Mouse (Mus musculus) T-cell, adult 2 months (primary cell): ENCODE measurements around the gene Asprv1.

Experiments
- DNase-seq: peaks from one replicate; pipeline ENCODE4 v3.0.0; 2022; ENCODE audit warnings: low spot score

Asprv1 gene

DNA sequence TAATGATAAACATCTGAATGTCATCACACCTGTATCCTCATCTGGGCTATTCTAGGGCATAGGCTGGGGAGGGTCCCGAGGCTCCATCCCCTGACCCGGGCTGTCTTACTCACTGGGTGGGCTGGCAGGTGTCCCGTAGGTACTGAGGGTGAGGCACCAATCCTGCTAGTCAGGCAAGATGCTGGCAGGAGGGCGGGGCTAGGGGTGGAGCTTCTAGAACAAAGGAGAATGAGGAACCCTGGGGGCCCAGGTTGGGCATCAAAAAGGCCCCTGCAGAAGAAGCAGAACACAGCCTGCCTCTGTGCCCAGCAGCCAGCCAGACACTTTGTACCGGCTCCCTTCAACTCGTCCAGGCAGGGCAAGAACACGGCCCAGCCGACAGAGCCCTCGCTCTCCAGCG lies at the start of gene Asprv1:
Gene Asprv1 (plus strand): TSS at position 219 of the 400 bp plus-strand sequence.
- no peak for DNase-seq

DNA sequence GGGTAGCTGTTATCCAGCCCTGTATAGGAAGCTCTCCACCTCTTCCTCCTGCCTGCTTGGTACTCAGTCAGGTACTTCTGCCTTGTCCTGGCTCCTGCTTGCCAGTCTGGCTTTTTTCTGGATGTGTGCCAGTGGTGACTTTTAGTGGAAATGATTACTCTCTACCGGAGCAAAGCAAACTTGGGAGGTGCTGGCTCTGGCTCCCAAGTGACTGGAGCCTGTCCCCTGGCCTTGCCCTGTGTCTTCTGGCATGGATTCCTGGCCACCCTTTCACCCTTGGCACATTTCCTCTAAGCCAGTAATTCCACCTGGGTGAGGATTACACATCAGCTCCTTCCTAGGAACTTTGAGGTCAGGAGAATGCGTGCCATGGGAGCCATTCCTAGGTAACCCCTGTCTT lies 49.6 kb upstream of the Asprv1 start:
- no peak for DNase-seq

DNA sequence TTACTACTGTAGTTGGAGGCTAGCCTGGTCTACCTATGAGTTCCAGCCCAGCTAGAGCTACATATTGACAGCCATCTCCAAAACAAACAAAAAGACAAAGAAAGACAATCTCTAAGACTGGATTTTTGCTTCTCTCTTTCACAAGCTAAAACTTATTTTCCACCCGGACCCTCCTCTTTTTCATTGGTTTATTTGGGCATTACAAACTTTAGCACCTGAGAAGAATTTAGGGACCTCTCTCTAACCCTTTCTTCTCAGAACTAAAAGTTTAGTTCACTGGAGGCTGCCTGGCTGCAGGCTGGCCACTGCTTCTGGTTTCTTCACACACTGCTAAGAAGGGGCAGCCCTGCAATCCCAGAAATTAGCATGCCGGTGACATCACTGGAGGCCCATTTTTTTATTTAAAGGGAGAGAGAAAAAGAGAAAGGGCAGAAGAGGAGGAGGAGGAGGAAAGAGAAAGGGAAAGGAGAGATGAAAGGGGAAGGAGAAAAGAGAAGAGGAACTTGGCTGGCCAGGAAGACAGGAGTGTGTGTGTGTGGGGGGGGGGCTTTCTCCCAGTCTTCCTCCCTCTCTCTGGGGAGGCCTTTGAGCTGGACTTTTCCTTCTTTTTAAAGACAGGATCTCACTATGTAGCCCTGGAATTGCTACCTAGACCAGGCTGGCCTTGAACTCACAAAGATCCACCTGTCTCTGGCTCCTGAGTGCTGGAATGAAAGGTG lies 48.7 kb upstream of the Asprv1 start:
- no peak for DNase-seq

DNA sequence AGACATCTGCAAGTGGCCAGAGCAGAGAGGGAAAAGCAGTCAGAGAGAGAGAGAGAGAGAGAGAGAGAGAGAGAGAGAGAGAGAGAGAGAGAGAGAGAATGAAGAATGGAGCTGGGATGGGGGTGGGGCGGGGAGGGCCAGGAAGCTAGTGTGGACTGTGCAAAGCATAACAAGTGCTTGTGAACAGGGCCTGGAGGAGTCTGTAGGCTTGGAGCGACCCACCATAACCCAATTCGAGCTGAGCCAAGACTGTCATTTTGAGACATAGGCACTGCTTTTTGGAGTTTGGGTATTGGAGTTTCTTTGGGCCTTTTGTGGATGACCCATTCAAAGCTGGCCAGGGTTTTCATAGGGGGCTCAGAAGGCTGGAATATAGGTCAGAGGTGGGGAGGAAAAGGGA lies 48.0 kb upstream of the Asprv1 start:
- no peak for DNase-seq

DNA sequence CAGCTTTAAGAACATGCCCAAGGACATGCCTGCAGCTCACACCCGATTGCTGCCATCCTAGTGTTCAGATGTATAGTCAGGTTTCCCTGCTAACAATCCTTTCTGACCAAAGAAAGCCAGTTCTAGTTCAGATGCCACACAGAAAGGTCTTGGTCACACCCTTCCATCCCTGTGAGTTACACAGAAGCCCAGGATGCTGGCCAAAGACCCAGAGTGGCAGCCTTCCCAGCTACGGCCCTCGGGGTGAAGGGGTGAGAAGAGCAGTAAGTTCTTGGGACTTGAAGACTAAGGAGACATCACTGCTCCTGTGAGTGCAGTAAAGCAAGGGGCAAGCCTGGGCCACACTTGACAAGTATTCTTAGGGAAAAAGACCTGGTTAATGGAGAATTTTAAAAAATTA lies 44.8 kb upstream of the Asprv1 start:
- DNase-seq: no peak

DNA sequence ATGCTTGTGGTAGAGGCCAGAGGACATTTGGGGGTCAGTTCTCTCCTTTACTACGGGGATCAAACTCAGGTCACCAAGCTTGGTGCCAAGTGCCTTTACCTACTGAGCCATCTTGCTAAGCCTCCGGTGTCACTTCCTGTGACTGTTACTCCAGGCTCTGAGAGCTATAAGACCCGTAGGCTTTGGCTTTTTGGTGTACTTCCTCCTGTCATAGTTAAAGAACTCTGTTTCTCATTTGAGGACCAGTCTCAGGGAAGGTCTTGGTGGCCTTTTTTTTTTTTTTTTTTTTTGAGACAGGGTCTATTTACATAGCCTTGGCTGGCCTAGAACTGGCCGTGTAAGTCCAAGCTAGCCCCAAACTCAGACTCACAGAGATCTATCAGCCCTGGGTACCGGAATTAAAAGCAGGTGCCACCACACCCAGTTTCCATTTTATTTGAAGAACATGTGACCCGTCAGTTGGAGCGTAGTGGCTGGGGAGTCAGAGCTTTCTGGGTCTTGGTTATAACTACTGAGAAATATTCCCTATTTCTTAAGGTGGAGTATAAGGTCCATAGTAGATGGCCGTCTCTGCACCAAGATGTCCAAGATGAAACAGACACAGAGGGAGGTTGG lies 44.3 kb upstream of the Asprv1 start:
- DNase-seq: peak; percentile 37

DNA sequence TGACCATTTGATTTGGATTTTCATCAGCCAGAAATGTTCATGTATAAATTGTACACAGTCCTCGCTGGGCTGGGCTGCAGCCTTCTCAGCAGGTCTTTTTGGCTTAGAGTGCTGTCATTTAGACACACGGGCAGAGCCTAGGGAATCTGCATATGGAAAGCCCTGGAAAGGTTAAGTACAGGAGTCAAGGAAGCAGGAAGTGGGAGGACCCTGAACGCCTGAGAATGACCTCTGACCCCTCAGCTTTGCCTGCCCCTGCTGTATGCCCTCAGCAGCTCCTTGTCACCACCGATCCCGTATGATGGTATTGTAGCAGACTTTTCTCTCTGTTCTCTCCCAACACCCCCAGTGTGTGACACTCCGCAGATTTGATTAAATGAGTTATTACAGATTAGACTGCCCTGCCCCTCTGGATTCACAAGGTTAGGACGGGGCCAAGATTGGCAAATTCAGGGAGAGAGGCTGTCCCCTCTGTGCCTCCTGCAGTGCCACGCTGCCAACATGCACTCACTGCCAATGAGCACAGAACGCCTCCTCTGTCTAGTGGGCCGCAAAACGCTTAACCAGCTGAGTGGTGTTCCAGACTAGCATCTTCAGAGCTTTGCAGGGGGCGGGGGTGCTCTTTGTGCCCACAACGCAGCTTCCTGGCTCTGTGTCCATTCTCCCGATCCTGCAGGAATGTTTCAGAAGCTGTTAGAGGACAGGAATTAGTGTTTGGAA lies 43.5 kb upstream of the Asprv1 start:
- DNase-seq: no peak

DNA sequence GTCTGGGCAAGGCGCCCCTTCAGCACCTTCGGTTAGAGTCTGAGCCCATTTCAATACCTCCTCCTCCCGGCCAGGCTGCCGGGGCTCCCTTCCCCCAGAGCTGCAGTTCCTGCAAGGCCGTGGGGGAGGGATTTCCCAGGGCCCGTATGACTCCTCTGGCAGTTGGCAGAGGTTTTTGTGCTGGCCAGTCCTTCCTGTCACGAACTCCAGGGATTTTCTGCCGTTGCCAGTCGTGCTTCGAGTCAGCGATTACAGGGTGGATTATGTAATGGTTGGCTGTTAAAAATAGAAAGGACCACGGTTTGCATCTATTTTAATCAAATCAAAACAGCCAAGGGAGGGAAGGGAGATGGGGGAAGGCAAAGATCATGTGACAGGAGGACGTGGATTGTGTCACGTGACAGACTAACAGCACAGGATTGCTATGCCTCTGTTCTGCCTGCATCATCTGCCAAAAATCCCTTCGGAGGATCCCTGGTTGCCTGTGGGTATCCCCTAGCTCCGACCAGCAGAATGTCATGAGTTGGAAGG lies 42.8 kb upstream of the Asprv1 start:
- peak; percentile 52 for DNase-seq

DNA sequence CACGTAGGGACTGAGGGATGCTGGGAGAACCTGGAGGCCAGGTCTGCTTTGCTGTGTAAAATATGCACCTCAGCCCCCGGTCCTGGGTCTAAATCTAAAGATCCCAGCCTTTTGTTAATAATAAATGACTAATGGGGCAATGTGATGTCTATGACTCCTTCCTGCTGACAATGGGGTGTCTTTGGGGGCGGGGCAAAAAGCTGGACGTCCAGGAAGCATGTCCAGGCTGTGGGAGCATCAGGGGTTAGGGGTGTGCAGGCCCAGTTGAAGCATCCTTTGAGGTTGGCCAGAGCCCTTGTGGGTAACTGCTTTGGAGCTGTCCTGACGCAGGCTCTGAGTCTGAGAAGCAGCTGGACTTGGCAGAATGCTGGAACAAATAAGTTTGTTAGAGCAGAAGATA lies 41.9 kb upstream of the Asprv1 start:
- no peak for DNase-seq

DNA sequence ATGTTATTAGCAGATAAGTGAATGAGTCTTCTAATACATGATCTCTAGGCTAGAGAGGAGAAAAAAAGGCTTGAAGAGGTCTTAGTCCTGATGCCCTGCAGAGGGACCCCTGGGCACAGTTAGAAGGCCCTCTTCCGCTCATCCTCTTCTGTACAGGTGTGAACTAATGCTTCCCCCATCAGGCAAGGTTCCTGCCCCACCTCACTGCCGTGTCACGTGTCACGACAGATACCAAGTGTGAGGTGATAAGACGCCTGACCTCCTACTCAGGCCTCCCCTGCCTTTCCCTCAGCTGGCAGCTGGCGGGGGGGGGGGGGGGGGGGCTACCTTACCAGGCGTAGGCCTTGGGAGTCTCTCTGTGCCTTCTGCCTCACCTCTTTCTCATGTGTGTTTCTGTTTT lies 39.5 kb upstream of the Asprv1 start:
- DNase-seq: no peak

DNA sequence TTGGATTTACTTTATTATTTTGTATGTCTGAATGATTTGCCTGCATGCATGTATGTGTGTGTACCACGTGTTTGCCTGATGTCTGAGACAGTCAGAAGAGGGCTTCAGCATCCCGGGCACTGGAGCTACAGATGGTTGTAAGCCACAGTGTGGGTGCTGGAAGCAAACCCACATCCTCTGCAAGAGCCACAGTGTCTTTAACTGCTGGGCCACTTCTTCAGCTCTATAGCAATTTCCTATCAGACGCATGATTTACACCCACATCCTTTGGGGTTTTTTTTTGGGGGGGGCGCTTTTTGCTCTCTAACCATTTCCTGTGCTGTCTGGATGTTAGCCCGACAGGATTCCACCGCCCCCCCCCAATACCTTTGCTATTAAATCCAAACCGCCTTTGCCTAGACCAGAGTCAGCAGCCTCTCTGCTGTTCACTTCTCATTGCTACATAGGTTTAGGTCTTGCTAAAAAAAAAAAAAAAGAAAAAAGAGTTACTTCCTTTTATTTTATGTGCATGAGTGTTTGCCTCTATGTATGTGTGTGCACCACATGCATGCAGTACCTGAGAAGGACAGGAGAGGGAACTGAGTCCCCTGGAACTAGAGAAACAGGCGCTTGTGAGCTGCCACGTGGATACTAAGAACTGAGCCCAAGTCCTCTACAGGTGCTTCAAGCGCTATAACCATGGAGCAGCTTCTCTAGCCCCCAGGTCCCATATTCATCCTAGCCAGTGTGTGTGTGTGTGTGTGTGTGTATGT lies 34.6 kb upstream of the Asprv1 start:
- peak; percentile 80 for DNase-seq

DNA sequence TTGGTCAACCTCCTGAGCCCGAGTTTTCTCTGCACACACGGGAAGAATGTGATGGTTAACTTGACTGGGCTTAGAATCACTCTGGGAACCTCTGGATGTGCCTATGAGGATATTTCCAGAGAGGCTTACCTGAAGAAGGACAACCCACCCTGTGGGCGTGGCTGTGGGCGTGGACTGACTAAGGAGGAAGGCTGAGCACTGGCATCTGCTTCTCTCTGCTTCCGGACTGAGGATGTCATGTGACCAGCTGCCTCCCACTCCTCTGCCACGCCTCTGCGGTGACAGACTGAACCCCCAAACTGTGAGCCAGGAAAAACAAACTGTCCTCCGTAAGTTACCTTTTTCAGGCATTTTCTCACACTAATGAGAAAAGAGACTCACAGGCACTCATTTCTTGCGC lies 33.3 kb upstream of the Asprv1 start:
- no peak for DNase-seq

DNA sequence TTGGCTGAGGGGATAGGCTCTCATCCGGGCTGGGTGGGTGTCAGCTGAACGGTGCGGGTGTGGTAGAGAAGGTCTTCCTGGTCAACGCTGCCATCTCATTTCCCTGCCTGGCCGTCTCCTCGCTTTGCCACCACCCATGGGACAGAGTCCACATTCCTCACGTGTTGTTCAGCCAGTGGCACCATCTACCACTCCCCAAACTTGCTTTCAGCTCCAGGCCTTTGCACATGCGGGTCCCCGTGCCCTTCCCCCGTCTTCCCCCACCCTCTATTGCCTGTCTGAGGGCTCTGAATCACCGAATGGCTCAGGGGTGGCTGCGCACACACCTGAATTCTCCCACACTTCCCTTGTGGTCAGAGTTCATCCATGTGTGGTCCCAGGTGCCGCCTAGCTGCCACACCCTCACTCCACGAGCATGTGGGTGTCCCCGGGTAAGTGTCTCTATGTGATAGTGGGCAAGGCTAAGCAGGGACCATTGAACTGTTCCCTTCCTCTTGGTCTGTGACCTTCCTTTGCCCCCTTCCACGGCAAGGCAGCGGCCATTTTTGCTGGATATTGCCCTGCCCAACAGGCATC lies 32.0 kb upstream of the Asprv1 start:
- no peak for DNase-seq

DNA sequence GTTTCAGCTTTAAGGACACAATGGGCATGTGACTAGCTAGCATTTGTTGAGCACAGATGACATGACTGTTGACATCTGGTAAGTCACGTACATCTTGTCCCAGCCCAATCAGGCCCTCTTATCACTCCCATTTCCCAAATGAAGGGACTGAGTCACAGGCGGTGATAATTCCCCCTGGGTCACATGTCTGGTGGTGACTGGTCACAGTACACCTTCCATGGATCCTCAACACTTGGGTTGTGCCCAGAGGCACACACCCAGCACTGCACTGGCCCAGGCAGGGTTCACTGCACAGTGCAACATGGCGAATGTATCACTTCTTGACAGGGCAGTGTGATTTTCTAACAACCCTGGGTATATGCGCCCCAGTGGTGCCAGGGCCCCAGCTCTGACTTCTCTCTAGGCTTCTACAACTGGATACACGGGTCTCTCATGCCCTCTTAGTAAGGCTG lies 29.2 kb upstream of the Asprv1 start:
- DNase-seq: no peak

DNA sequence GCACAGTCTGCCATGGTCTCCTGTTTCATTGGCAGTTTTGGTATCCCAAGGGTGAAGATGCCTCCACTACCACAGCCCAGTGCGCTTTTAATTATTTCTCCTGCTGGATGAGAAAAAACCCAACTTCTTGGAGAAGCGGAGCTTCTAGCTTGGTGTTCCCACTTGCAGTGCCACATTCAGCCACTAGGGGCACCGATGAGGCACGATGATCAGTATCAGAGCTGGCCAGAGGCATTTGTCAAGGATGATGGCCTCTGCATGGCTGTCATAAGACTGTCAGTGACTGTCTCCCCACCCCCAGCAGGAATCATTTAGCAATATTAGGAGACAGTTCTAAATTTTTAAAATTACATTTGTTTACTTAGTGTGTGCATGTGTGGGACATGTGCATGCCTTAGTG lies 28.8 kb upstream of the Asprv1 start:
- DNase-seq: peak; percentile 58

DNA sequence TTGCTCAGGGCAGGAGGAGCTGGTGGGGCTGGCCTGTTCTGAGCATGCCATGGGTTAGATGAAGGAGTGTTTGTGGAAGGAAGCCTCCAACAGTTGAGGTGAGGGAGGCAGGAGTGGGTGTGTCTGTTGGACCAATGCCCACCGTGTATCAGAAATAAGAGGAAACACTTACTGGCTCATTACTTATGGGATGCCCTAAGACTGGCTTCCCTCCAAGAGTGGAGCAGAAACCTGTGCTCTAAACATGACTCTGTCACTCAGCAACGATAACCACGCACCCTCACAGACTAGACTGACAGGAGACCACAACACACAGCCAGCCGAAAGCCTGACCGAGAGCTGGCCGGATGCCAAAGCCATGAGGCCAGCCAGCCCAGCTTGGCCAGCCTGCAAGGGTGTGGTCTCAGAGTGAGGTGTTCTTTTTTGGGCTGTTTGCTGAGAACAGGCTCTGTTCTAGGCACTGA lies 28.0 kb upstream of the Asprv1 start:
- DNase-seq: peak; percentile 63

DNA sequence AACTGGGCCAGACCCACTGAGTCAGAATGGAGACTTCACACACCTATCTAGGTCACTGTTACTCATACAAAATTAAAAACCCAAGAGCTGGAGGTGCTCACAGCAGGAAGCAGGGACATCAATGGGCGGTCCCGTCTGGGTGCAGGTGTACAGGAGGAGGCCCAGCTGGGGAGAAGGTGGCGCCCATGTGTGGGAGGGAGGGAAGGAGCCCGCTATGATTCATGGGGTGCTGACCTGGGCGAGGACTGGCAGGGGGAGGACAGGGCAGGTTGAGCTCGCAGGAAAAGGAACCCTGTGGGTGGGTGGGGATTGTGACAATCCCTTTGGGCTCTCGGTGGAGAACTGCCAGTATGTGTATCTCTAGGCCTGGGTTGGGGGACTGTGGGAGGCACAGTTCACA lies 22.7 kb upstream of the Asprv1 start:
- peak; percentile 23 for DNase-seq

DNA sequence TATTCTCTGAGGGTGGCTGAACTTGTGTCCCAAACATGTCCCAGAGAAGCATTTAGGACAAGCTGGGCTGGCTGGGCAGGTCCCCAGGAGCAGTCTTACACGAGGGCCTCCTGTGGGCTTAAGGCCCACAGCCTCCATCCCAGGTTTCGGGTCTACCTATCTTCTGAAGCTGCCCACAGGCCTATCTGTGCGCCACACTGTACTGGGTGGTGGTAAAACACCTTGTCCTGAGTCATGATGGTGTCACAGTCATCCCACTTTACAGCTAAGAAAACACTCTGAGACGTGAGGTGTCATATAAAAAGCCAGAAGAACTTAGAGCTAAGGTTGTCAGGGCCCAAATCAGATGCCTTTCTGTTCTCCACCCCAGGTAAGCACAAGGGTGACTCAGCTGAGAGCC lies 21.7 kb upstream of the Asprv1 start:
- DNase-seq: no peak

DNA sequence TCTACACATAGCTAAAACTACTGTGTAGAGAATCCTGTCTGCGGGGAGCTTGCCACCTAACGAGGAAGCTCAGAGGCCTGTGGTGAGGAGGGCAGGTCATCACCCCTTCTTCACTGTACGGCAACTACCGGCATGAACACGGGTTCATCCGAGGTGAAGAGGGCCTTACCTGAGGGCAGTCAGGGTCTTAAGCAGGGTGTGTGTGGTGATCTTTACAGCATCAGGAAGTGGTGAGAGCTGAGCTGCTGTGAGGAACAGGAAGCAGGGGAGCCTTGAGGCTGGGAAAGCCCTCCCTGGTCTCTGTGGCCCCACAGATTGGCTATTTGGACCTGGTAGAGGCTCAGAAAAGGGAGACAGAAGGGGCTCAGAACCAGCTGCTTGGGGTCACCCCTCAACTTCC lies 20.5 kb upstream of the Asprv1 start:
- peak; percentile 77 for DNase-seq

DNA sequence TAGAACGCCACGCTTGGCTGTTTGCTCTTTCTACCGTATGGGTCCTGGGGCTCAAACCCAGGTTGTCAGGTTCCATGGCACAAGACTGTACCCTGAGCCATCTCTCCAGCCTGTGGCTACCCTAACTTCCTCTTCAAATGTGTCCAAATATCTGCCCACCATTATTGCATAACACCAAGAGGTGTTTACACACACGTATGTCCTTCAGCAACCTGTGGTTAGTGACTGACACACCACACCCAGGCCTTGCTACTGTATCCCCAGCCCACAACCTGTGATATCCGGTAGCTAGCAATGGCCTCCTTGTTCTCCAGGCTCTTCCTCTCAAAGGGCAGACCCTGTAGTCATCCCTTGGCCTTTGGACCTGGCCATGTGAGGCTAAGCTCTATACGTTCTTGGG lies 18.7 kb upstream of the Asprv1 start:
- no peak for DNase-seq

DNA sequence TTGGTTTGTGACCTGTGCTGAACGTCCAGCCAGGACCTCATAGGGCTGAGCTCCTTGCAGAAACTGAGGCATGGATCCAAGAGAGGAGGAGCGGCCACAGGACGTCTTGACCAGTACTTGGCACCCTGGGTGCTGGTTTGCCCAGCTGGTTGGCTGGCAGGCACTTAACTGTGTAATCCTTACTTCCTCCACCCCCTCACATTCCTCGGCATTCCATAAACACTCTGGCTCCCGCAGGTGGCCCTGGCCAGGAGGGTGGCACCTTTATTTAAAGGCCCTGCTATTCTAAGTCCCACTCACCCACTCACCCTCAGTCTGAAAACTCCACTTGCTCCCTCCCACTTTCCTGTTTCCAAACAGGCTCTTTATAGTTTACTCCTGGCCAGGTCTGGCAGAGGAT lies 17.2 kb upstream of the Asprv1 start:
- no peak for DNase-seq

DNA sequence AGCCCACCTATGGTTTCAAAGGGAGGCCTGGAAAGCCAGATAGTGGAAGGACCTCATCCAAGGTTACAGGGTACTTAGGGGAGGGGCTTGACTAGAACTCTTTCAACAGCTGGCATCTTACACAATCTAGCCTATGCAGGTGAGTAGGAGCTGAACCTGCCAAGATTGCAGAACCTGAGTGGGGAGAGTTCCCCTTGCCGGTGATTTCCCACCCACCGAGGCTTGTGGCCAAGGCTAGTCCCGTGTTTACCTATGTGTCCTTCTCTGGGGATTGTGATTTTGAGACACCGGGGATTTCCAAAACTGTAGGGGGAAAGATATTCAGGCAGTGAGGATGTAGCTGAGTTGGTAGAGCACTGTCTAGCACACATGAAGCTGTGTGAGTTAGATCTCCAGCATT lies 12.7 kb upstream of the Asprv1 start:
- DNase-seq: no peak
